Mouse (Mus musculus) midbrain, postnatal 0 days (tissue): ENCODE results near the gene Trim10. TPM values are rescaled to one million over a fixed set of nuclear protein-coding genes. Genes with fewer than 3 reads are reported as not detected.

Experiments
- ATAC-seq: fragments of 200-750 bp; cut with Nextera tagmentation; 2 replicates; pipeline ENCODE4 v1.8.0; 2017; ENCODE audit warnings: moderate number of reproducible peaks, mild to moderate bottlenecking, moderate TSS enrichment, moderate library complexity; ENCODE audit not compliant: low FRiP score
- DNase-seq: peaks from one replicate; pipeline ENCODE4 v3.0.0-alpha.2; 2015; ENCODE audit warnings: low spot score
- H3K27ac ChIP-seq: fragments of 300-500 bp; sonication (generic); 2 replicates; pipeline ENCODE4 v1.5.1; 2014; ENCODE audit warnings: low read depth, mild to moderate bottlenecking, low read length, mixed read lengths
- H3K27me3 ChIP-seq: fragments of 300-500 bp; sonication (generic); 2 replicates; pipeline ENCODE4 v1.6.1; 2014; ENCODE audit warnings: low read length, control low read depth, mixed read lengths; ENCODE audit not compliant: insufficient read depth
- H3K36me3 ChIP-seq: fragments of 300-500 bp; sonication (generic); 2 replicates; pipeline ENCODE4 v1.6.1; 2014; ENCODE audit warnings: low read length, control low read depth, mixed read lengths; ENCODE audit not compliant: insufficient read depth
- H3K4me1 ChIP-seq: fragments of 300-500 bp; sonication (generic); 2 replicates; pipeline ENCODE4 v1.6.1; 2014; ENCODE audit warnings: mild to moderate bottlenecking, control low read depth, antibody characterized with exemption, low read length, mixed read lengths; ENCODE audit not compliant: insufficient read depth
- H3K4me2 ChIP-seq: fragments of 300-500 bp; sonication (generic); 2 replicates; pipeline ENCODE4 v1.6.1; 2014; ENCODE audit warnings: low read depth, mild to moderate bottlenecking, low read length, mixed read lengths; ENCODE audit not compliant: poor library complexity, severe bottlenecking
- H3K4me3 ChIP-seq: fragments of 300-500 bp; sonication (generic); 2 replicates; pipeline ENCODE4 v1.5.1; 2014; ENCODE audit warnings: low read depth, mild to moderate bottlenecking, low read length, moderate library complexity
- H3K9ac ChIP-seq: fragments of 300-500 bp; sonication (generic); replicated peaks from 2 replicates; pipeline ENCODE4 v1.6.1; 2014; ENCODE audit warnings: mild to moderate bottlenecking, low read length, moderate library complexity, mixed read lengths; ENCODE audit not compliant: poor library complexity, severe bottlenecking
- H3K9me3 ChIP-seq: fragments of 300-500 bp; sonication (generic); 2 replicates; pipeline ENCODE4 v1.6.1; 2016; ENCODE audit warnings: low read length, control low read depth
- CTCF ChIP-seq: IDR thresholded peaks from 2 replicates; pipeline ENCODE4 v1.5.1; 2016; ENCODE audit warnings: antibody characterized with exemption, mild to moderate bottlenecking
- WGBS: fragments of 180-500 bp; shearing (Covaris S2); extraction: QIAGEN DNeasy Blood & Tissue Kit; methylation state at CpG from one replicate; pipeline ENCODE4 v1.1.7; 2014; 5-methylcytosine and 5-hydroxymethylcytosine counted together
- polyA plus RNA-seq: library from polyadenylated mRNA; unstranded; fragments of >200 nt; fragmentation: Nextera tagmentation; extraction: Ambion mirVana; gene quantifications from 2 replicates; pipeline ENCODE4 v1.2.1, GENCODE M21; 2015
- total RNA-seq: library from RNA; depleted of rRNA; stranded (reverse); fragments of >200 nt; gene quantifications from 2 replicates; pipeline ENCODE4 v1.2.3, GENCODE M21; 2014; rRNA removed

The Trim10 gene
- total and polyA plus RNA-seq, 2 experiments from 2014 or later: 0.17 to 0.22 TPM

- Histone ChIP-seq H3K27ac (no peak overlapping the region), H3K36me3 (no peaks in the 10 kb centered on the region), H3K9me3 (no peaks in the 10 kb centered on the region), H3K9ac (no peak overlapping the region), H3K4me3 (no peak overlapping the region), H3K4me1 (no peaks in the 10 kb centered on the region), H3K27me3 (no peaks in the 10 kb centered on the region), H3K4me2 (no peak overlapping the region)
- DNase-seq: no peak
- 61% methylated on average over 15 of the region's 15 CpGs for WGBS
- TF ChIP-seq CTCF: no peak
- no peak for ATAC-seq
These were observed 50.9 kb downstream of the Trim10 start for GRCm38 (mm10) chr17:36920239-36920638.

GRCm38 (mm10) chr17:36922715-36923114, 53.3 kb downstream of the Trim10 start:
- no peaks in the 10 kb centered on the region for H3K36me3 ChIP-seq
- TF ChIP-seq CTCF: no peak
- no peak for ATAC-seq
- no peak overlapping the region for H3K9ac ChIP-seq
- H3K4me3 ChIP-seq: no peak overlapping the region
- DNase-seq: no peak
- H3K27me3 ChIP-seq: no peaks in the 10 kb centered on the region
- no peaks in the 10 kb centered on the region for H3K4me1 ChIP-seq
- no peaks in the 10 kb centered on the region for H3K9me3 ChIP-seq
- no peak overlapping the region for H3K27ac ChIP-seq
- H3K4me2 ChIP-seq: no peak overlapping the region
- 91% methylated on average over 4 of the region's 4 CpGs for WGBS

GRCm38 (mm10) chr17:36923491-36923890, 54.1 kb downstream of the Trim10 start:
- Histone ChIP-seq H3K27me3 (no peaks in the 10 kb centered on the region), H3K4me1 (no peaks in the 10 kb centered on the region), H3K4me2 (no peak overlapping the region), H3K4me3 (no peak overlapping the region), H3K36me3 (no peaks in the 10 kb centered on the region), H3K9me3 (no peaks in the 10 kb centered on the region), H3K27ac (no peak overlapping the region), H3K9ac (no peak overlapping the region)
- WGBS: 70% methylated on average over 4 of the region's 4 CpGs
- TF ChIP-seq CTCF: no peak
- no peak for DNase-seq
- no peak for ATAC-seq

Other genes starting within 250 kb of the Trim10 start
- gene H2-M9, start 226.9 kb upstream of the Trim10 start, total RNA-seq: not detected in 2 replicates
- gene H2-M9, start 226.9 kb upstream of the Trim10 start, polyA plus RNA-seq: not detected in 2 replicates
- gene H2-M1, start 197.4 kb upstream of the Trim10 start, total RNA-seq: not detected in 2 replicates
- gene H2-M1, start 197.4 kb upstream of the Trim10 start, polyA plus RNA-seq: not detected in 2 replicates
- not detected in 2 replicates for gene H2-M10.5, start 96.7 kb upstream of the Trim10 start, total RNA-seq
- gene H2-M10.5, start 96.7 kb upstream of the Trim10 start, polyA plus RNA-seq: not detected in 2 replicates
- gene H2-M10.6, start 57.4 kb upstream of the Trim10 start, total RNA-seq: not detected in 2 replicates
- not detected in 2 replicates for gene H2-M10.6, start 57.4 kb upstream of the Trim10 start, polyA plus RNA-seq
- gene Trim26, start 32.4 kb upstream of the Trim10 start, total RNA-seq: 29.8 and 31.4 TPM in 2 replicates
- 37.9 and 44.3 TPM in 2 replicates for gene Trim26, start 32.4 kb upstream of the Trim10 start, polyA plus RNA-seq
- gene Trim15, start 2.4 kb upstream of the Trim10 start, total RNA-seq: 0.27 and 0.33 TPM in 2 replicates
- 0.73 and 0.90 TPM in 2 replicates for gene Trim15, start 2.4 kb upstream of the Trim10 start, polyA plus RNA-seq
- gene Trim40, start 20.5 kb downstream of the Trim10 start, total RNA-seq: not detected in 2 replicates
- gene Trim40, start 20.5 kb downstream of the Trim10 start, polyA plus RNA-seq: 0.19 and 0.25 TPM in 2 replicates
- gene Trim31, start 28.5 kb downstream of the Trim10 start, total RNA-seq: not detected in 2 replicates
- not detected in 2 replicates for gene Trim31, start 28.5 kb downstream of the Trim10 start, polyA plus RNA-seq
- 3.9 TPM in 2 replicates for gene Rnf39, start 73.3 kb downstream of the Trim10 start, total RNA-seq
- gene Rnf39, start 73.3 kb downstream of the Trim10 start, polyA plus RNA-seq: 2.8 and 3.3 TPM in 2 replicates
- 54.0 and 64.5 TPM in 2 replicates for gene Ppp1r11, start 82.2 kb downstream of the Trim10 start, total RNA-seq
- gene Ppp1r11, start 82.2 kb downstream of the Trim10 start, polyA plus RNA-seq: 143 and 166 TPM in 2 replicates
- gene Znrd1, start 89.0 kb downstream of the Trim10 start, total RNA-seq: 31.6 and 37.1 TPM in 2 replicates
- gene Znrd1, start 89.0 kb downstream of the Trim10 start, polyA plus RNA-seq: 42.4 and 43.7 TPM in 2 replicates
- 2.1 and 3.5 TPM in 2 replicates for gene Znrd1as, start 89.0 kb downstream of the Trim10 start, total RNA-seq
- gene Znrd1as, start 89.0 kb downstream of the Trim10 start, polyA plus RNA-seq: 2.8 and 3.0 TPM in 2 replicates
- not detected in 2 replicates for gene 2410137M14Rik, start 111.7 kb downstream of the Trim10 start, total RNA-seq
- gene 2410137M14Rik, start 111.7 kb downstream of the Trim10 start, polyA plus RNA-seq: 0.39 and 0.52 TPM in 2 replicates
- gene H2-M5, start 120.0 kb downstream of the Trim10 start, total RNA-seq: 2.0 and 4.3 TPM in 2 replicates
- 1.3 and 1.6 TPM in 2 replicates for gene H2-M5, start 120.0 kb downstream of the Trim10 start, polyA plus RNA-seq
- 140 and 182 TPM in 2 replicates for gene Zfp57, start 131.6 kb downstream of the Trim10 start, total RNA-seq
- 166 and 171 TPM in 2 replicates for gene Zfp57, start 131.6 kb downstream of the Trim10 start, polyA plus RNA-seq
- not detected in 2 replicates for gene Mog, start 153.8 kb downstream of the Trim10 start, total RNA-seq
- gene Mog, start 153.8 kb downstream of the Trim10 start, polyA plus RNA-seq: 0.95 and 1.1 TPM in 2 replicates
- 633 and 639 TPM in 2 replicates for gene Gabbr1, start 176.4 kb downstream of the Trim10 start, total RNA-seq
- 111 and 116 TPM in 2 replicates for gene Gabbr1, start 176.4 kb downstream of the Trim10 start, polyA plus RNA-seq
- not detected in 2 replicates for gene Olfr90, start 218.9 kb downstream of the Trim10 start, total RNA-seq
- gene Olfr90, start 218.9 kb downstream of the Trim10 start, polyA plus RNA-seq: not detected in 2 replicates
- gene Olfr91, start 228.7 kb downstream of the Trim10 start, total RNA-seq: not detected in 2 replicates
- not detected in 2 replicates for gene Olfr91, start 228.7 kb downstream of the Trim10 start, polyA plus RNA-seq